Mouse (Mus musculus) hindbrain, postnatal 0 days (tissue): ENCODE data around the gene Ybx1. TPM values are rescaled to one million over a fixed set of nuclear protein-coding genes. Genes with fewer than 3 reads are reported as not detected.

ENCODE experiments used
- ATAC-seq: fragments of 200-750 bp; cut with Nextera tagmentation; 2 replicates; pipeline ENCODE4 v1.8.0; 2017; ENCODE audit warnings: mild to moderate bottlenecking, moderate TSS enrichment, moderate library complexity
- DNase-seq: peaks from one replicate; pipeline ENCODE4 v3.0.0-alpha.2; 2015; ENCODE audit warnings: low spot score
- H3K27ac ChIP-seq: fragments of 300-500 bp; sonication (generic); 2 replicates; pipeline ENCODE4 v1.5.1; 2014; ENCODE audit warnings: mild to moderate bottlenecking
- H3K27me3 ChIP-seq: fragments of 300-500 bp; sonication (generic); 2 replicates; pipeline ENCODE4 v1.6.1; 2014; ENCODE audit warnings: low read length, mixed read lengths; ENCODE audit not compliant: insufficient read depth
- H3K36me3 ChIP-seq: fragments of 300-500 bp; sonication (generic); 2 replicates; pipeline ENCODE4 v1.6.1; 2014; ENCODE audit warnings: low read length, mixed read lengths; ENCODE audit not compliant: insufficient read depth
- H3K4me1 ChIP-seq: fragments of 300-500 bp; sonication (generic); 2 replicates; pipeline ENCODE4 v1.6.1; 2014; ENCODE audit warnings: antibody characterized with exemption, low read length, mixed read lengths; ENCODE audit not compliant: insufficient read depth
- H3K4me2 ChIP-seq: fragments of 300-500 bp; sonication (generic); 2 replicates; pipeline ENCODE4 v1.6.1; 2014; ENCODE audit warnings: low read depth, mild to moderate bottlenecking, low read length, moderate library complexity, mixed read lengths
- H3K4me3 ChIP-seq: fragments of 300-500 bp; sonication (generic); 2 replicates; pipeline ENCODE4 v1.5.1; 2014; ENCODE audit warnings: low read length
- H3K9ac ChIP-seq: fragments of 300-500 bp; sonication (generic); replicated peaks from 2 replicates; pipeline ENCODE4 v1.6.1; 2014; ENCODE audit warnings: mild to moderate bottlenecking, low read length, moderate library complexity, mixed read lengths
- H3K9me3 ChIP-seq: fragments of 300-500 bp; sonication (generic); 2 replicates; pipeline ENCODE4 v1.6.1; 2016; ENCODE audit warnings: low read length, mixed read lengths
- CTCF ChIP-seq: IDR thresholded peaks from 2 replicates; pipeline ENCODE4 v1.5.1; 2016; ENCODE audit warnings: antibody characterized with exemption, control low read depth, low read depth
- WGBS: fragments of 180-500 bp; shearing (Covaris S2); extraction: QIAGEN DNeasy Blood & Tissue Kit; methylation state at CpG from one replicate; pipeline ENCODE4 v1.1.7; 2014; 5-methylcytosine and 5-hydroxymethylcytosine counted together
- polyA plus RNA-seq: library from polyadenylated mRNA; unstranded; fragments of >200 nt; fragmentation: Nextera tagmentation; extraction: Ambion mirVana; gene quantifications from 2 replicates; pipeline ENCODE4 v1.2.1, GENCODE M21; 2015
- total RNA-seq: library from RNA; depleted of rRNA; stranded (reverse); fragments of >200 nt; gene quantifications from 2 replicates; pipeline ENCODE4 v1.2.3, GENCODE M21; 2014

Ybx1 gene
- total and polyA plus RNA-seq, 2 experiments from 2014 or later, result 376 to 922 TPM

DNA sequence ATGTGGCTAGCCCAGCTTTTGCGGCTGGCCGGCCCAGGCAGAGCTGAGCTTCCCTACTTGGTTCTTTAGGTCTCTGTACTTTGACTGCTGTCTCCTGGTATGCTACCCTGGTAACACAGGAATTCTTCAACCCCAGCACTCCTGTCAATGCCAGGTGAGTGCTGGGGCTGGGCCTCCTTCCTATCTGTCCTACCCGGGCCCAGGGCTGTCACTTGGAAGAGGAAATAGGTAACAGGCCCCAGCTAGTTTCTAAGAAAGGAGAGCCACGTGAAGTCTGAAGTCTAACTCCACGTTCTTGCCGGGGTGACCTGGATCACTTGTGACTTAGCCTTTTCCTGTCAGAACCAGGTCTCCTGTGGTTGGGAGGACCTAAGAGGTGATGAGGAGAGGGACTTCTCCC is 37.3 kb downstream of the Ybx1 start:
- no peak overlapping the region for H3K4me2 ChIP-seq
- no peak overlapping the region for H3K27ac ChIP-seq
- ATAC-seq (no peak), DNase-seq (no peak)
- no peaks in the 10 kb centered on the region for H3K9me3 ChIP-seq
- no peaks in the 10 kb centered on the region for H3K27me3 ChIP-seq
- whole genome bisulfite sequencing, result 80% methylated on average over 6 of the region's 6 CpGs
- TF ChIP-seq CTCF, result no peak
- peaks cover 11% of the 10 kb centered on the region; the same call in 1 of the 2 replicates for H3K4me1 ChIP-seq
- H3K36me3 ChIP-seq, result no peaks in the 10 kb centered on the region
- no peak overlapping the region for H3K9ac ChIP-seq
- H3K4me3 ChIP-seq, result no peak overlapping the region

DNA sequence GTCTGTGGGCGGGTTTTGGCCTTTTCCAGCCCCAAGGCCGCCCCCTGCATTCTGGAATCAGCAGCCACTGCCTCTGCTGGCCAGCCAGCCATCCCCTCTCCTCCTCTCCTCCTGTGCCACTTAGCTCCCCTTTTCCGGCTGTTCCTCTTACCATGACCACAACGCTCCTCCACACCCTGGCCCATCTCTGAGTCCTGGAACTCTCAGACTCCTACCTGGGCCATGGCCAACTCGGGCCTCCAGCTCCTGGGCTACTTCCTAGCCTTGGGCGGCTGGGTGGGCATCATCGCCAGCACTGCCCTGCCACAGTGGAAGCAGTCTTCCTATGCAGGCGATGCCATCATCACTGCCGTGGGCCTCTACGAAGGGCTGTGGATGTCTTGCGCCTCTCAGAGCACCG is 39.1 kb downstream of the Ybx1 start, which contains the start of gene Cldn19:
Gene Cldn19 (plus strand): TSS at position 64 of the 400 bp plus-strand sequence.
- no peak for ATAC-seq
- DNase-seq, result no peak
- Histone ChIP-seq H3K27ac (peak within 1 kb of the TSS; percentile 42; the same call in 1 of the 2 replicates), H3K36me3 (no peaks in the 10 kb centered on the region), H3K27me3 (no peaks in the 10 kb centered on the region), H3K4me3 (no peak within 1 kb of the TSS), H3K4me1 (peaks cover 11% of the 10 kb centered on the region; the same call in 1 of the 2 replicates), H3K9ac (0 out of 2 replicates have a peak within 1 kb of the TSS, but pooled peaks have one; percentile 9), H3K9me3 (no peaks in the 10 kb centered on the region), H3K4me2 (no peak within 1 kb of the TSS)
- 55% methylated on average over 12 of the region's 12 CpGs for WGBS
- no peak for TF ChIP-seq CTCF

DNA sequence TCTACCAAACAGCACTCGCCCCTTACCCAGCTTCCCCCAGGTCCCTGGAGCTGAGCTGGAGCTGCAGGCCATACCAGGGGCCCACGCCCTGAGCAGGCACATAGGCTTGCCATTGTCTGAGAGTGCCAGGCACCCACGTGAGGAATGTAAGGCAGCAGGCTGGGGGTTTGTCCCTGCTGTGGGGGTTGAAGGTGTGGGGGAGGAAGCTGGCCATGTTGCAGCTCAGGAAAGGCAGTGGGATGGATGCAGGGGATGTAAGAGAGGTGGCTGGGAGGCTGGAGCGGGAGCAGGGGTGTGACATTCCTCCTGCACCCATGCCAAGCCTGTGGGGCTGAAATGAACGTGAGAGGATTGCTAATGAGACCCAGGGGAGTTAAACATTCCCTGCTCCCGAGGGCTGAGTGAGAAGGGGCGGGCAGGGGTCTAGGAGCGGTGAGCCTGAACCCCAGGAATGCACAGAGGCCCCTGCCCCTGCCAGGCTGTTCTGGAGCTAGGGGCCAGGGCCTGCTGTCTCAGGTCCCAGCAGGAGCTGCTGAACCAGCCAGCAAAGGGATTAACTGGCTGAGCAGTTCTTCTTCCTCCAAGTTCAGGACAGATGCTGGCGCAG is 40.3 kb downstream of the Ybx1 start:
- Histone ChIP-seq H3K9me3 (no peaks in the 10 kb centered on the region), H3K4me1 (peaks cover 11% of the 10 kb centered on the region; the same call in 1 of the 2 replicates), H3K27me3 (no peaks in the 10 kb centered on the region), H3K9ac (0 out of 2 replicates have a peak overlapping the region, but pooled peaks have one; percentile 9), H3K4me2 (no peak overlapping the region), H3K4me3 (no peak overlapping the region), H3K36me3 (no peaks in the 10 kb centered on the region), H3K27ac (peak overlapping the region; percentile 42; the same call in 1 of the 2 replicates)
- ATAC-seq (peak; percentile 68), DNase-seq (peak; percentile 65)
- 26% methylated on average over 9 of the region's 9 CpGs for WGBS
- no peak for TF ChIP-seq CTCF

- Histone ChIP-seq H3K4me2 (no peak overlapping the region), H3K4me3 (no peak overlapping the region), H3K4me1 (peaks cover 11% of the 10 kb centered on the region; the same call in 1 of the 2 replicates), H3K9ac (no peak overlapping the region), H3K9me3 (no peaks in the 10 kb centered on the region), H3K27ac (no peak overlapping the region), H3K36me3 (0 out of 2 replicates have a peak, but pooled peaks cover 4% of the 10 kb centered on the region), H3K27me3 (no peaks in the 10 kb centered on the region)
- ATAC-seq (no peak), DNase-seq (no peak)
- 69% methylated on average over 7 of the region's 7 CpGs for WGBS
- TF ChIP-seq CTCF, result no peak
These were observed 42.2 kb downstream of the Ybx1 start for GRCm38 (mm10) chr4:119252025-119252808.

DNA sequence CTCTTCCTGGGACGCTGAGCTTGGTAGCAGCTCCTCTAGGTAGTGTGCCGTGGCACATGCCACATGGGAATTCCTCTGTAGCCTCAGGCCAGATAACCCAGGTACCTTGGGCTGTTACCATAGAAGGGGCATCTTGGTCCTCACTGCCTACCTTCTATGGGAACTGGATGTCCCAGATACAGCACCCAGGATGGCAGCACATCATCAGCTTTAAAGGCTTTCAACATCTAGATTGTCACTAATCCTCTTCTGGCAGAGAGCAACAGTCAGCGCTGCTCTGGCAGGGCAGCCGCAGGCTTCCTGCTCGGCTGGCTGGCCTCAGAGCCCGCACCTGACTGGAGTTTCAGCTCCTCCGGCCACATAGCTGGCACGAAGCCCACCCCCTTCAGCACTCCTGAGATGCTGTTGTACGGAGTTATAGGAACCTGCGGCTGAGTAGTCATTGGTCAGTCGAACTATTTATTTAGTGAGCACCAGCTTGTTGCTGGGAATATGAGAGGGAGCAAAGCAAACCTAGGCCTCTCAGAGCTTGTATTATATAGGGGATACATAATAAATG is 45.9 kb downstream of the Ybx1 start:
- ATAC-seq, result no peak
- H3K36me3 ChIP-seq, result peaks cover 18% of the 10 kb centered on the region
- peak; percentile 24 for DNase-seq
- no peaks in the 10 kb centered on the region for H3K9me3 ChIP-seq
- 58% methylated on average over 11 of the region's 11 CpGs for WGBS
- H3K27ac ChIP-seq, result 0 out of 2 replicates have a peak overlapping the region, but pooled peaks have one; percentile 32
- no peak overlapping the region for H3K9ac ChIP-seq
- H3K4me3 ChIP-seq, result no peak overlapping the region
- no peaks in the 10 kb centered on the region for H3K27me3 ChIP-seq
- no peak overlapping the region for H3K4me2 ChIP-seq
- no peak for TF ChIP-seq CTCF
- H3K4me1 ChIP-seq, result peaks cover 4% of the 10 kb centered on the region; the same call in 1 of the 2 replicates

DNA sequence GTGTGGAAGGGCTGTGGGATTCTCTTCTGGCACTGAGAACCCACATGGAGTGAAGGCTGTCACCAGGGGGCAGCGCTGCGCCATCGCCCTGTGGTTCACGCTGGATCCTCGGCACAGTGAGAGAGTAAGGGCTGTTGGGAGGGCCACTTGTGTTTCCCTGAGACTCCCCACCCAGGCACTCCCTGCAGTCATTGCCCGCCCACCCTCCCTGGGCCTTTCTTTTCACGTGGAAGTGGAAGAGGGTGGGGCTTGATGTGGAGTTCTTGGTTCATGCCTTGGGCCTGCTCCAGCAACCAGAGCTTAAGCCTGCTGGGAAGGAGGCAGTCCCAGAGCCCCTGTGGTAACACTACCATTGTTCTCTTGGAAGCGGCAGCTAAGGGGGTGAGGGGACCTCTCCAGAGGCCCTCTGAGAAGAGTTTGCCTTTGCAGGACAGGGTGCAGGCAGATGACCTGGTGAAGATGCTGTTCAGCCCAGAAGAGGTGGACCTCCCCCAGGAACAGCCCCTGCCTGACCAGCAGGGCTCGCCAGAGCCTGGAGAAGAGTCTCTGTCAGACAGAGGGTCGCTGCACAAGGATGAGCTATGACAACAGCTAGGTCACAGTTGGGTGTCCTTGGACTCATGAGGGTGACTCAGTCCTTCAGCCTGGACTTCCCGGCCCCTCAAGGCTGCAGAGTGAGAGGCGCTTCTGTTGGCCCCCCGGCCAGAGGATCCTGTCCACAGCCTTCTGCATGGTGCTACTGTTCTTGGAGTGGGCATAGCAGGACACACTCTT is 46.8 kb downstream of the Ybx1 start:
- ATAC-seq (peak; percentile 58), DNase-seq (peak; percentile 70)
- peak; percentile 79 for TF ChIP-seq CTCF
- H3K9me3 ChIP-seq, result no peaks in the 10 kb centered on the region
- H3K27me3 ChIP-seq, result no peaks in the 10 kb centered on the region
- no peak overlapping the region for H3K4me3 ChIP-seq
- peaks cover 23% of the 10 kb centered on the region for H3K36me3 ChIP-seq
- 23% methylated on average over 13 of the region's 13 CpGs for WGBS
- no peak overlapping the region for H3K9ac ChIP-seq
- H3K4me2 ChIP-seq, result no peak overlapping the region
- H3K27ac ChIP-seq, result peak overlapping the region; percentile 32; the same call in 1 of the 2 replicates
- H3K4me1 ChIP-seq, result peaks cover 4% of the 10 kb centered on the region; the same call in 1 of the 2 replicates
